Mouse (Mus musculus) G1E (cell line): ENCODE results near the gene Nup153. TPM values are rescaled to one million over a fixed set of nuclear protein-coding genes. Genes with fewer than 3 reads are reported as not detected.

Source experiments
- ATAC-seq: 2 replicates; pipeline ENCODE4 v1.8.0; 2016; ENCODE audit warnings: mild to moderate bottlenecking; ENCODE audit not compliant: insufficient number of reproducible peaks, poor library complexity, low FRiP score, severe bottlenecking; ENCODE audit errors: extremely low read depth
- DNase-seq: peaks from one replicate; pipeline ENCODE4 v3.0.0; 2012; ENCODE audit warnings: low spot score
- H3K27me3 ChIP-seq: 2 replicates; pipeline ENCODE4 v1.6.1; 2012; ENCODE audit warnings: mild to moderate bottlenecking, low read length, inconsistent platforms; ENCODE audit not compliant: insufficient read depth
- H3K36me3 ChIP-seq: replicated peaks from 2 replicates; pipeline ENCODE3; 2012; ENCODE audit warnings: mild to moderate bottlenecking, inconsistent platforms
- H3K4me1 ChIP-seq: 2 replicates; pipeline ENCODE4 v1.6.1; 2012; ENCODE audit warnings: low read depth, low read length, inconsistent platforms, mixed read lengths; ENCODE audit not compliant: insufficient read depth
- H3K4me3 ChIP-seq: 2 replicates; pipeline ENCODE4 v1.5.1; 2012; ENCODE audit warnings: low read depth, mild to moderate bottlenecking, inconsistent platforms, low read length, moderate library complexity, mixed read lengths
- H3K9me3 ChIP-seq: replicated peaks from 2 replicates; pipeline ENCODE4 v1.6.1; 2012; ENCODE audit warnings: inconsistent platforms
- CTCF ChIP-seq: IDR thresholded peaks from 2 replicates; pipeline ENCODE4 v1.5.1; 2012; ENCODE audit warnings: low read depth, low read length, inconsistent platforms, mixed read lengths
- GATA1 ChIP-seq: IDR thresholded peaks from 2 replicates; pipeline ENCODE4 v1.6.1; 2012; ENCODE audit warnings: borderline replicate concordance, low read length, inconsistent platforms, mixed read lengths
- GATA2 ChIP-seq: IDR thresholded peaks from 2 replicates; pipeline ENCODE4 v1.6.1; 2012; ENCODE audit warnings: low read depth, low read length, inconsistent platforms, borderline replicate concordance
- POLR2AphosphoS5 ChIP-seq: IDR thresholded peaks from 2 replicates; pipeline ENCODE4 v1.6.1; 2012; ENCODE audit warnings: low read depth, low read length, inconsistent platforms; ENCODE audit not compliant: insufficient replicate concordance
- TAL1 ChIP-seq: conservative IDR thresholded peaks from 2 replicates; pipeline ENCODE4 v1.6.1; 2012; ENCODE audit warnings: low read depth, low read length, inconsistent platforms, mixed read lengths
- polyA plus RNA-seq: library from polyadenylated mRNA; stranded (reverse); fragments of >175 nt; gene quantifications from 2 replicates; pipeline ENCODE4 v1.2.3, GENCODE M21; 2012
- total RNA-seq, 2 experiments: library from RNA; stranded (forward) in 1 of 2; stranded (reverse) in 1 of 2; fragments of 200-1000 nt in 1 of 2; fragments of >200 nt in 1 of 2; fragmentation: Nextera tagmentation in 1 of 2; gene quantifications; 2 replicates each; pipeline ENCODE4 v1.2.3; 2014 to 2017

Nup153 gene
- total and polyA plus RNA-seq, 3 experiments = 21.1 to 235 (median 92.3) TPM

GRCm38 (mm10) chr13:46763210-46763609, 35.5 kb upstream of the Nup153 start:
- ATAC-seq = no peak
- no peak for DNase-seq
- no peak for TF ChIP-seq TAL1
- no peaks in the 10 kb centered on the region for H3K9me3 ChIP-seq
- H3K4me1 ChIP-seq = peaks cover 7% of the 10 kb centered on the region; the same call in 1 of the 2 replicates
- peaks cover 21% of the 10 kb centered on the region for H3K27me3 ChIP-seq
- no peaks in the 10 kb centered on the region for H3K36me3 ChIP-seq
- no peak overlapping the region for H3K4me3 ChIP-seq

- H3K4me3 ChIP-seq = no peak overlapping the region
- ATAC-seq = no peak
- TF ChIP-seq POLR2AphosphoS5 (no peak), TAL1 (no peak), CTCF (no peak), GATA1 (no peak), GATA2 (no peak)
Observed at GRCm38 (mm10) chr13:46760921-46761320, 33.2 kb upstream of the Nup153 start.

DNA sequence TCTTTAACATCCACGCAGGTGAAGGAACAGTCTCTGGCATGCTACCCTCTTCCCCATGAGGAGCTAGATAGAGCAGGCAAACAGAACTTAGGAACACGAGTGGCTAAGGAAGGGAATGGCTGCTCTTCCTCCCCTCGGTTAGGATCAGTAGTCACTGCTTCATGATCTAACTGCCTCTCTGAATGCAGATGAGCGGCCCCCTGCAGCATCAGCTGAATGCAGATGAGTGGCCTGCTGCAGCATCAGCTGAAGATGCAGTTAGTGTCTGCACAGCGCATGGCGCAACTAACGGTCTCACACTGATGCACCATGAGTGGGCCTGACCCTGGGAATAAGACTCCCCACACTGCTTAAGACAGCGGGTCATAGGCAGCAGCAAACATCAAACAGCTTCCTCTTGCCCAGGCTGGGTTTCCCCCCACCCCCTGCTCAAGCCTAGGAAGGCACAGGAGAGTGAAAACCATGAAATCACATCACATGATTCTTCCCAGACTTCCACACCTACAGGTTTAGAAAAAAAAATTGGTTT, 31.6 kb upstream of the Nup153 start:
- Histone ChIP-seq H3K36me3 (no peaks in the 10 kb centered on the region), H3K4me3 (no peak overlapping the region), H3K9me3 (no peaks in the 10 kb centered on the region), H3K4me1 (peaks cover 3% of the 10 kb centered on the region; the same call in 1 of the 2 replicates), H3K27me3 (peaks cover 23% of the 10 kb centered on the region)
- DNase-seq (no peak), ATAC-seq (no peak)
- TF ChIP-seq CTCF (no peak), GATA2 (no peak), POLR2AphosphoS5 (no peak), GATA1 (no peak), TAL1 (no peak)

More at GRCm38 (mm10) chr13:46760921-46761320, 33.2 kb upstream of the Nup153 start:
- H3K36me3 ChIP-seq = no peaks in the 10 kb centered on the region
- H3K9me3 ChIP-seq = no peaks in the 10 kb centered on the region
- H3K4me1 ChIP-seq = peaks cover 7% of the 10 kb centered on the region; the same call in 1 of the 2 replicates
- peaks cover 24% of the 10 kb centered on the region for H3K27me3 ChIP-seq
- DNase-seq = no peak

DNA sequence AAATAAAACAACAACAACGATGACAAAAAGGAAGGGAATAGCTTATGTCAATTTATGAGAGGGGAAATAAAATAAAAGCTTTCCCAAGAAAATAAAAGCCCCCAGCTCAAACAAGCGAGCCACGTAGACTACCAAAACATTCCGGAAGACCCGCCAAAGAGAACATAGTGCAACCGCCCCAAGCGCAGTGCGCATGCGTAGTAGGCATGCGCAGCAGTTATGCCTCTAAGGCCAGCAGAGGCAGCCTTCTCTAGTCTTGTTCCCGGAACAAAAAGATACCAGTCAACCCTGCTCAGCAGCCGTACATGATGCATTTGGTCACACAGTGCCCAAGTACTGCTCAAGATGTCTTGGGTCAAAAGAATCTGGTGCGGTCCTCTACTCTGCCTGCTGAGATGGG, 30.9 kb upstream of the Nup153 start:
- peaks cover 3% of the 10 kb centered on the region; the same call in 1 of the 2 replicates for H3K4me1 ChIP-seq
- TF ChIP-seq GATA2 (no peak), TAL1 (no peak), POLR2AphosphoS5 (no peak), GATA1 (no peak), CTCF (no peak)
- no peak overlapping the region for H3K4me3 ChIP-seq
- peaks cover 19% of the 10 kb centered on the region for H3K27me3 ChIP-seq
- DNase-seq (no peak), ATAC-seq (no peak)
- H3K36me3 ChIP-seq = no peaks in the 10 kb centered on the region
- H3K9me3 ChIP-seq = no peaks in the 10 kb centered on the region

- no peak for ATAC-seq
- Histone ChIP-seq H3K9me3 (no peaks in the 10 kb centered on the region), H3K4me1 (peaks cover 3% of the 10 kb centered on the region; the same call in 1 of the 2 replicates), H3K36me3 (no peaks in the 10 kb centered on the region), H3K4me3 (no peak overlapping the region), H3K27me3 (peaks cover 19% of the 10 kb centered on the region)
- DNase-seq = no peak
- TF ChIP-seq TAL1 (no peak), POLR2AphosphoS5 (no peak), GATA1 (no peak), GATA2 (no peak), CTCF (no peak)
Observed at GRCm38 (mm10) chr13:46757946-46758345, 30.2 kb upstream of the Nup153 start.

DNA sequence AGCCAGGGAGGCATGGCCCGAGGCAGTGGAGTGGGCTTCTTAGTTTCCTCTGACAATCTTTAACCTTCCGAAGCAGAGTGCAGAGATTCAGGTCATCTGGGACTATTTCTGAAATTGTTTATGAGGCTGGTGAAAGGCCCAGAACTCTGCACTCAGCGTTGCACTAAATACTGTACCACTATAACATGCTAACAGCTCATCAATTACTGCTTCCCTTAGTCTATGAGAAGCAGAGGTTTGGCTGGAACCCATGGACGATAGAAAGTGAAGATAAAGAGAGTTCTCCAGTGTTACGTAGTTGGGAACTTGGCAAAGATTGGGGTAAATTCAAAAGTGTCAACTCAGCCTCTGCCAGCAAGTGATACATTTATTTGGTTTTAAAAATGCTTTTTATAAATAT, 25.6 kb upstream of the Nup153 start:
- no peak overlapping the region for H3K4me3 ChIP-seq
- peaks cover 18% of the 10 kb centered on the region for H3K27me3 ChIP-seq
- no peak for ATAC-seq
- H3K4me1 ChIP-seq = 0 out of 2 replicates have a peak, but pooled peaks cover 2% of the 10 kb centered on the region
- H3K9me3 ChIP-seq = no peaks in the 10 kb centered on the region
- H3K36me3 ChIP-seq = no peaks in the 10 kb centered on the region
- no peak for DNase-seq
- no peak for TF ChIP-seq GATA1
- TF ChIP-seq POLR2AphosphoS5 = no peak
- TF ChIP-seq CTCF = no peak
- TF ChIP-seq GATA2 = no peak
- TF ChIP-seq TAL1 = no peak

GRCm38 (mm10) chr13:46752566-46753229, 25.0 kb upstream of the Nup153 start:
- no peak for ATAC-seq
- no peak for TF ChIP-seq POLR2AphosphoS5
- no peak for TF ChIP-seq CTCF
- no peak for TF ChIP-seq TAL1
- no peak for TF ChIP-seq GATA1
- no peak for TF ChIP-seq GATA2
- Histone ChIP-seq H3K4me1 (0 out of 2 replicates have a peak, but pooled peaks cover 2% of the 10 kb centered on the region), H3K36me3 (no peaks in the 10 kb centered on the region), H3K9me3 (no peaks in the 10 kb centered on the region), H3K4me3 (no peak overlapping the region), H3K27me3 (peaks cover 20% of the 10 kb centered on the region)
- no peak for DNase-seq
